Mouse (Mus musculus): ENCODE results near the gene Vegfa.

Vegfa gene

GRCm38 (mm10) chr17:46052146-46052545 lies 20.0 kb upstream of the Vegfa start:
- DNase-seq (ENCODE audit: extremely low read depth, insufficient read length, low spot score), result no peak

DNA sequence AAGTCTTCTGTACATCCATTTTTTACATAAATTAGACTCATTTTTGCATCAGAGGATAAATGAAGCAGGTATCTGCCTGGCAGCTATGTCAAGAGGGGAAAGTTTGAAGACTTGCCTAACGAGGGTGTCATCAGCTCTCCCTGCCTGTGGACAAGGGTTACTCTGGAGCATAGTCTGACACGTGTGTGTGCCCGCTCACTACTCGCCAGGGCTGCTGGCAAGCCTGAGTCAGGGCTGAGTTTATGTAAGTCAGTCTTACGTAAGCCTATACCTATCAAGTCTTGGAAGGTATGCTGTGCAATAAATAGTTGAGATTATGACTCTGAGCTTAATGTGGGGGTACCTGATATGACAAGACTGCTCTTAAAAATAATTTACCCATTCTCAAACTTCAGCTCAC lies 19.2 kb upstream of the Vegfa start:
- no peak for DNase-seq (ENCODE audit: extremely low read depth, insufficient read length, low spot score)

DNA sequence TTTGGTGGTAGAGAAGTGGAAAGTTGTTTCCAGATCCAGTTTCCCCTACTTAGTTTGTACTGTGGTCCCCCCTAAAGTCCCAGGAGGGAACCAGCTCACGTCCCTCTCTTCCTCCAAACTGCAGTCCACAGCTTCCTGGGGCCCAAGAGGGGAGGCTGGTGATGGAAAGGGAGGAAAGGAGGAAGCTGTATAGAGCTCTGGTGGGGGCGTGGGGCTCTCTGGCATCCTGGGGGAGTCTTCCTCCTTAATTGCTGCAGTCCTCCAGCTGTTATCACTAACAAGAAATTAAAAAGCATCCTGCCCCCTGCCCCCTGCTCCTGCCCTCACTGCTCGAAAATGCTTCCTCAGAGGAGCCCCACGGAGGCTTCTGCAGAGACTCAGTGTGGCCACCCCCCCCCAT lies 17.4 kb upstream of the Vegfa start:
- no peak for DNase-seq (ENCODE audit: extremely low read depth, insufficient read length, low spot score)

GRCm38 (mm10) chr17:46048184-46048583 lies 16.0 kb upstream of the Vegfa start:
- no peak for DNase-seq (ENCODE audit: extremely low read depth, insufficient read length, low spot score)

GRCm38 (mm10) chr17:46045742-46046141 lies 13.6 kb upstream of the Vegfa start:
- DNase-seq (ENCODE audit: extremely low read depth, insufficient read length, low spot score), result no peak

- no peak for DNase-seq (ENCODE audit: extremely low read depth, insufficient read length, low spot score)
Measured at GRCm38 (mm10) chr17:46044953-46045352, 12.8 kb upstream of the Vegfa start.

GRCm38 (mm10) chr17:46042158-46042557 lies 10.0 kb upstream of the Vegfa start:
- DNase-seq (ENCODE audit: extremely low read depth, insufficient read length, low spot score), result no peak

DNA sequence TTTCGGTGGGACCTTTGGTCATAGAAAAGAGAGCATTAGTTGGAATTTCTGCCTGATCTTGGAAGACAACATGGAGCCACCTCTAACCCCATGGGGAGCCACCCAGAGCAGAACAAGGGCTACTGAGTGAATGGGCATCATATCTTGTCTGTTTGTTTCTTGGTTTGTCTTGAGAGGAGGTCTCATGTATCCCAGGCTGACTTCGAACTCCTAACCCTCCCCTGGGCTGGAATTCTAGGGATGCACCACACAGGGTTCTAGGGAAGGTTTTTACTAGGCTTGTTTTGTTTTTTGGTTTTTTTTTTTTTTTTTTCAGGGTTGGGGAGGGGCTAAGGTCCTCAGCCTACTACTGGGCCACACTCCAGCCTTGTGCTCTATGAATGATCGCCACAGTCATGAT lies 9.5 kb upstream of the Vegfa start:
- no peak for DNase-seq (ENCODE audit: extremely low read depth, insufficient read length, low spot score)

DNA sequence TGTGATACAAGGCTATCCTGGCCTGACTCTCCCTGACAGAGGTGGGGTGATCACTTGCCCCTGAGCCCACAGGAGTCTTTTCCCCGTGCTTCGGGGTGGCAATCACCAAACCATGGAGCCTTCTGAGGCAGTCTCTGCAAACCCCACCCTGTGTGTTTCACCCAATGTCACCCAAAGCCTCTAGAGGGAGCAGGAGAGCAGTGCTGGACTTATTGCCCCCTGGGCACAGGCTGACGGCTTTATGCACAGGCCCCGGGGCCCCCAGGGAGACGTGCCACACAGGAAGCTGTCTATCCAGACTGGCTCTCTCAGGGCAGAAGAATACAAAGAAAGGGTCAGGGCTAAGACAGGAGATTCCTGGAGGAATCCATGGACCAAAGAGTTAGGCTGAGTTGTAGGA lies 9.1 kb upstream of the Vegfa start:
- DNase-seq (ENCODE audit: extremely low read depth, insufficient read length, low spot score), result no peak

GRCm38 (mm10) chr17:46040561-46040960 lies 8.4 kb upstream of the Vegfa start:
- DNase-seq (ENCODE audit: extremely low read depth, insufficient read length, low spot score), result no peak

GRCm38 (mm10) chr17:46038906-46039305 lies 6.7 kb upstream of the Vegfa start:
- no peak for DNase-seq (ENCODE audit: extremely low read depth, insufficient read length, low spot score)

DNA sequence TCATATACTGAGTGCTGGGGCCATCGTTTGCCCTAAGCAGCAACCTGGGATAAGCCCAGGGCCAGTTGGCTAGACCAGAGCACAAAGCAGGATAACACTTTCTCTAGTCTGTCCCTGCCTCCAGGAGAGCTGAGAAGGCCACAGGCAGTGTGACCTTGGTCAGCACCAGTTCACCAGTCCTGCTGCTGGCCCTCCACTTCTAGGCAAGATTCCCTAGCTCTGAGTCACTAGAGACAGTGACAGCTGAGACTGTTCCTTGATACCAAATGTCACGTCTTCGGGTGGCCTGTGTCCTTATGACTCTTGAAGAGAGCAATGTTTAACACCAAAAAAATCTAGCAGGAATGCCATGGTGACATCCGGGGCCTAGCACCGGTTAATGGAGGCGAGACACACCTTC lies 4.2 kb upstream of the Vegfa start:
- peak; percentile 62 for DNase-seq (ENCODE audit: extremely low read depth, insufficient read length, low spot score)

DNA sequence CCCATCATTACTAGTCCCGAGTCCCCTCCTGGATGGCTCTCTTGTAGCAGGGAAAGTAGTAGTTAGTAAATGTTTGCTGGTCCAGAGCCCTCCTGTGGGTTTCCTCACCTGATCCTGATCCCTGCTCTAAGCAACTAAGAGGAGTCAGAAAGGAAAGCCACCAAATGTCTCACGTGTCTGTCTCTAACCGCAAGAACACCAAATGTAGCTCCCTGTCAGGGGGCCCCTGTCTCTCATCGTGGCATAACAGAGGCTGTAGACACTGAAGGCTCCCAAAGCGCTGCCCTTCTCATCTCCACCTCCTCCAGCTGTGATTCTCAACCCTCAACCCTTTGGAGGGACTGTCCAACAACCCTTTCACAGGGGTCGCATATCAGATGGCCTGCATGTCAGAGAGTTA lies 1.9 kb upstream of the Vegfa start:
- no peak for DNase-seq (ENCODE audit: extremely low read depth, insufficient read length, low spot score)

DNA sequence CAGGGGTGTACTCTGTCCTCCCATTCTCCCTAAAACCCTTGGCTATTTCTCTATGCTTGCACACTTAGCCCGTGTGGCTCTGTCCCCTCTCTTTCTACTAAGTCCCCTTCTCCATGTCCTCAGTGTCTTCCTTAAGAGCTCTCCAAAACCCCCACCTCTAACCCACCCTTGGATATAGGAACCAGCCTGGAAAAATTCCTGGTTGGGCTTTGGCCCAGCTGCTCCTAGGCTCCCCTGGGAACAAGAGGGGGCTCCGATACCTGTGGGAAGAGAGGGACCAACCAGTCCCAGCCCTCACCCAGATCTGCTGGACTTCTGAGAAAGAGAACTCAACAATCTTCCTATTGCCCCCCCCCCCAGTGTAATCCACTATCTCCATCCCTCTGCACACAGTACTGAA lies 1.4 kb upstream of the Vegfa start:
- DNase-seq (ENCODE audit: extremely low read depth, insufficient read length, low spot score), result no peak

- DNase-seq (ENCODE audit: extremely low read depth, insufficient read length, low spot score), result no peak
Measured at GRCm38 (mm10) chr17:46033122-46033521, 953 bp upstream of the Vegfa start.

DNA sequence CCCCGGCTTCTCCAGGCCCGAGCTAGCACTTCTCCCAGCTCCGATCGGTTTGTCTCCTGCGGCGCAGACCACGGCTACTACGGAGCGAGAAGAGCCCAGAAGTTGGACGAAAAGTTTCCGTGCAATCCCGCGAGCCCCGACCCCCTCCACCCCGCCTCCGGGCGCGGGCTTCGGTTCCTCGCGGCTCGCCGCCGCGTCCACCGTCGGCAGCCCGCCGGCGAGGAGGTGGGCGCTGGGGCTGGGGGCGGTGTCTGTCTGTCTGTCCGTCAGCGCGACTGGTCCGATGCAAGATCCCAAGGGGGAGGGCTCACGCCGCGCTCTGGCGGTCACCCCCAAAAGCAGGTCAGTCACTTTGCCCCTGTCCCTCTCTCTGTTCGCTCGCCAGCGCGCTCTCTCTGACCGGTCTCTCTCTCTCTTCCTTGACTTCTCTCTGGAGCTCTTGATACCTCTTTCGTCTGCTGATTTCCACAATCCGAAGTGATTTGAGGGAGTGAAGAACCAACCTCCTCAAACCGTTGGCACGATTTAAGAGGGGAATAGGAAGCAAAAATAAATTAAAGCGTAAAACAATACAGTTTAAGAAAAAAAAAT lies 453 bp downstream of the Vegfa start:
- peak; percentile 84 for DNase-seq (ENCODE audit: extremely low read depth, insufficient read length, low spot score)

- DNase-seq (ENCODE audit: extremely low read depth, insufficient read length, low spot score), result peak; percentile 86
Measured at GRCm38 (mm10) chr17:46030731-46031620, 1.2 kb downstream of the Vegfa start.

DNA sequence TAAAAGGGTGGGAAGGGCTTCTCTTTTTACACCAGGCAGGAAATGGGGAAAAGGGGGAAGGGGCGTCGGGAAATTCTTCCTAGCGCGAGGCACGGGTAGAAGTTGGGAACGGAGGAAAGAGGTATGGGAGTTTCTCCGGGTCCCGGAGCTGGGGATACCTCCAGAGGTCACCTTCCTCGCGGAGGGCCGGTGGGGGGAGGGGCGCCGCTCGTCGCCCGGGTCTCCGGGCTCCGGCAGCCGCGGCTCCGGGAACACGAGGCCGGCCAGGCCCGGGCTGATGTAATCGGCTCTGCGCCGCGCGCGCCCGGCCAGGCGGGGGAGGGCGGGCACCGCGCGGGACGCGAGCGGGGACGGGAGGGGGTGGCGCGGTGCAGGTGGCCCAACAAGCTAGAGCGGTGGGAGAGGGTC lies 1.8 kb downstream of the Vegfa start:
- no peak for DNase-seq (ENCODE audit: extremely low read depth, insufficient read length, low spot score)

DNA sequence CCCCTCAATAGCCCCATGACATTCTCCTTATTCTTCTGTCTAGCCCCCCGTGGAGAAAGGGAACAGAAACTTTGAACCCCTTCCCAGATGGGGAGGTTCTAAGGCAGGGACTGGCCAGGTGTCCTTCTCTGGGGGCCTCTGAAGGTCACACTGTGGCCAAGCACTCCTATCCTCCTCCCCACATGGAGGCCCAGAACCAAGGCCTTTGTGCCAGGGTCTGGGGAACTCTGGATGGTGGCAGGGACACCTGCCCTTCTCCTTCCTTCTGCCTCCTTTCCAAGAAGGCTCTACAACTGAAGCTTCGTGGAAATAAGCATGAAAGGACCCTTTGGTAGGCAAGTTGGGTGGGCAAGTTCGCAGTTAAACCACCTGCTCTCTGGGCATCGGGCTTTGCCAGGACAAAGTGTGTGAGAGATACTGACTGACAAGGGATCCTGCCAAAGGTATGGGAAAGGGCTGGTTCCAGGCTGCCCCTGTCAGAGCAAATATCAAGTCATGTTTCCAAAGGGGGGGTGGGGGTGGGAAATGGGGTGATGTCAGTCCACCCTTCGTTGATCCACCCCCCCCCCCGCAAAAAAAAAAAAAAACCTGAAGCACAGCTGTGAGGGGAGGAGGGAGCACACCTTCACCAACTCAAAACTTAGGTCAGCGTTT lies 2.5 kb downstream of the Vegfa start:
- no peak for DNase-seq (ENCODE audit: extremely low read depth, insufficient read length, low spot score)

DNA sequence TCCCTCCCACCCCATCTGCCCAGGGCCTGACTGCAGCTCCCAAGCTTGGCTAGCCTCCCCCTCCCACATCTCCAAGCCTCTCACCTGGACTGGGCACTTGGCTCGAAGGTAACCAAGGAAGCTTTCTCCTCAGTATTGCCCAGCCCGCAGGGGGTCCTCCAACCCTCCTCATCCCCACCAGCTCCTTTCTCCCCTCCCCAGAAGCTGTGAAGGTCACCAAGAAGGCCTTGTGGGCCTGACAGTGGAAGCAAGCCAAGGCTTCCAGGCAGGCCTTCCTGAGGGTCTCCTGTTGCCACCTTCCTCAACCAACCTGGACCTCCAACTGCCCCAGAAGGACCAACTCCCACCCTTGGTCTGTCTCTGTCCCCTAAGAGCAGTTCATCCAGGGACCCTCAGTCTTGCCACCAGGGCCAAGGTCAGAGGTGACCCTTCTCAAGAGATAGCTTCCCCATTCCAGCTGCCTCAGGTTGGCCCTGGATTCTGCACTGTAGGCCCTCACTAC lies 3.1 kb downstream of the Vegfa start:
- peak; percentile 49 for DNase-seq (ENCODE audit: extremely low read depth, insufficient read length, low spot score)

DNA sequence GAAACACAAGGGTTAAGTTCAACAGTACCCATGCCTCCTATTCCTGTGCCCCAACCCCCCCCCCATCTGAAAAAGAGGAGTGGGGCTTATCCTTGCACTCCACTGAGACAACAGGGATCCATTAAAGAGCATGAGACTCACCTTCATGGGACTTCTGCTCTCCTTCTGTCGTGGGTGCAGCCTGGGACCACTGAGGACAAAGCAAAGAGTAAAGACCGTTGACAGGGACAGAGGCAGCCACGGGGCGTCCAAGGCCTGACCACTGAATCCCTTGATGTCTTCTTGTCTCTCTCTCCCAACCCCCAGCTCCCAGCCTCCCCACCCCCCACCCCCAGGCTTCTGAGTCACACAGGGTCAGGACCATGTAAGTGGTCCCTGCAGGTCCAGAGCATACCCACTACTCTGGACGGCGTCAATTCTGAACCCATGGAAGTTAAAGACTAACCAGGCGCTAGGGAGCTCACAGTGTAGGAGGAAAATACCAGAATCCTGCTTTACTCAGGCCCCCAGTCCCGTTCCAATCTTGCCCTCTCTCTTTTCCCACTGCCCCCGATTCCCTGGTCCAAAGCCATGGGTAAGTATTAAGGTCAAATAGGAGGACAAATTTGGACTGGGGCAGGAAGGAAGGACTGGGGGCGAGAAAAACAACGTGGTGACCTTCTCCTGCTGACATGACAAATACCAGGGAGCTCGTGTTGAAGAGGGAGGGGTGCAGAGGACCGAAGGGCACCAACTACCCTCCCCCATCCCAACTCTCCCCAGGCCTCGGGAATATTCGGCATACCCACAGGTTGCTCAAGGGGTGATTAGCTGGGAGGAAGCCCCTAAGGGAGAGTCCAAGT lies 3.7 kb downstream of the Vegfa start:
- DNase-seq (ENCODE audit: extremely low read depth, insufficient read length, low spot score), result no peak
